Mouse (Mus musculus) MEL (cell line): Measurements from ENCODE around the gene Lrrn4cl.

Experiments used
- E2F4 ChIP-seq: IDR thresholded peaks from 2 replicates; pipeline ENCODE4 v1.6.1; 2011; ENCODE audit warnings: low read depth, low read length, improper control_type of control experiment, borderline replicate concordance
- MAFK ChIP-seq: IDR thresholded peaks from 2 replicates; pipeline ENCODE4 v1.6.1; 2011; ENCODE audit warnings: low read depth, mild to moderate bottlenecking, low read length, improper control_type of control experiment, borderline replicate concordance

- no peak for TF ChIP-seq MAFK
- no peak for TF ChIP-seq E2F4
These were observed at the start of gene Lrrn4cl for GRCm38 (mm10) chr19:8850402-8850901.
